Mouse (Mus musculus) bone marrow macrophage, adult 2 months (primary cell): ENCODE data around the gene Jdp2.

Experiments
- CTCF ChIP-seq: IDR thresholded peaks from 2 replicates; pipeline ENCODE4 v1.5.1; 2012; ENCODE audit warnings: low read depth, mild to moderate bottlenecking, low read length, moderate library complexity
- POLR2A ChIP-seq: IDR thresholded peaks from 2 replicates; pipeline ENCODE4 v1.6.1; 2012; ENCODE audit warnings: mild to moderate bottlenecking, low read depth, low read length, borderline replicate concordance

DNA sequence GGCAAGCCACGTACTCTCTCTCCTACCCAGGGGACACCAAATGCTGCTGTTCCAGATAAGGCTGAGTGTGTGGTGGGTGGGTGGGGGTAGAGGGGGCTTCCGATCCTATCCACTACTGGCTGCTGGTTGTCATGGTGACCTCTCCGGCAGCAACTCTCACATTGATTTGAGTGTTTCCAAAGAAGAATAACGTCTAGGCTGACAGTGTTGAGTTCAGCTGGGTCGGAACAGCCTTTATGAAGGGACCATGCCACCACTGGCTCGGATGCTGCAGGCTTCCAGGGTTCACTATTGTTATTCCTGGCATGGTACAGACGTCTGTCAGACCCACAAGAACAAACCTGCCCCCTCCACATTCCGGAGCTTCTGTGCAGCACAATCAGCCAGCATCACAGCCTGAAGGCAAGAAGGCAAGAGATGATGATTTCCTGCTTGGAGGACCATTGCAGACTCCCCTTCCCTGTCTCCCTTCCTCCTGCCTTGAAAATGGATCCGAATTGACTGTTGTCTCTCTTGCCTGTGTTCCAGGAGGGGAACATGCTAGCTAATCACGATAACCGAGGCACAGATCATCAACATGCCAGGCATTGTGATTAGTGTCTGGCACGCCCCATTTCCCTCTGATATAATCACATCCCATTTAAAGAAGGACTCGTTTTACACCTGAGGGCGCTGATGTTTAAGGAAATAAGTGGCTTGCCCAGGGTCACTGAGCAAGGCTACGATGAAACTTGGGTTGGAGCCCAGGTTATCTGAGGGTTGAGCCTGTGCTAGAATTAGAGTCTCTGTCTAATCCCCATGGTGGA, 17.4 kb upstream of the Jdp2 start:
- TF ChIP-seq CTCF (no peak), POLR2A (no peak)
